Mouse (Mus musculus): ENCODE results near the gene Tmem213. TPM values are rescaled to one million over a fixed set of nuclear protein-coding genes. Genes with fewer than 3 reads are reported as not detected.

The Tmem213 gene
- polyA plus RNA-seq, 2 experiments = not detected

- Histone ChIP-seq H3K27ac (no peak overlapping the region), H3K9me3 (ENCODE audit: control insufficient read depth, low read length) (no peaks in the 10 kb centered on the region), H3K4me2 (ENCODE audit: low read depth) (no peak overlapping the region), H3K9ac (replicated peaks) (no peak overlapping the region), H3K4me1 (replicated peaks; ENCODE audit: control insufficient read depth in 2 of 2, insufficient read depth in 2 of 2, low read length in 1 of 2) (peaks cover 0 to 9% of the 10 kb centered on the region in 2 experiments; a peak in 2 of 4 replicates), H3K36me3 (replicated peaks; ENCODE audit: control insufficient read depth, insufficient read depth, low read depth) (no peaks in the 10 kb centered on the region), H3K27me3 (ENCODE audit: control insufficient read depth, insufficient read depth, low read length) (no peaks in the 10 kb centered on the region), H3K4me3 (ENCODE audit: insufficient read depth in 1 of 2, low read depth in 2 of 2, low read length in 2 of 2) (no peak overlapping the region)
- ATAC-seq (ENCODE audit: insufficient read depth) (no peak), DNase-seq (ENCODE audit: low read depth in 3 of 3, low spot score in 3 of 3) (no peak)
- 73% methylated on average over 7 of the region's 7 CpGs for WGBS (ENCODE audit: insufficient replicate concordance)
- TF ChIP-seq EP300 (IDR thresholded peaks at IDR 0.05; ENCODE audit: low read depth) = no peak
- no peak for TF ChIP-seq CTCF (IDR thresholded peaks at IDR 0.05; ENCODE audit: low read depth)
Observed at GRCm38 (mm10) chr6:38102216-38102795, 6.7 kb upstream of the Tmem213 start.

GRCm38 (mm10) chr6:38103775-38104174 is 5.3 kb upstream of the Tmem213 start:
- no peak for TF ChIP-seq EP300 (IDR thresholded peaks at IDR 0.05; ENCODE audit: low read depth)
- TF ChIP-seq CTCF (IDR thresholded peaks at IDR 0.05; ENCODE audit: low read depth) = no peak
- Histone ChIP-seq H3K4me1 (replicated peaks; ENCODE audit: control insufficient read depth in 2 of 2, insufficient read depth in 2 of 2, low read length in 1 of 2) (peaks cover 0 to 9% of the 10 kb centered on the region in 2 experiments; a peak in 2 of 4 replicates), H3K4me3 (ENCODE audit: insufficient read depth in 1 of 2, low read depth in 2 of 2, low read length in 2 of 2) (no peak overlapping the region), H3K4me2 (ENCODE audit: low read depth) (no peak overlapping the region), H3K27ac (no peak overlapping the region), H3K9ac (replicated peaks) (no peak overlapping the region), H3K27me3 (ENCODE audit: control insufficient read depth, insufficient read depth, low read length) (no peaks in the 10 kb centered on the region), H3K9me3 (ENCODE audit: control insufficient read depth, low read length) (no peaks in the 10 kb centered on the region), H3K36me3 (replicated peaks; ENCODE audit: control insufficient read depth, insufficient read depth, low read depth) (no peaks in the 10 kb centered on the region)
- 18% methylated on average over 6 of the region's 6 CpGs for WGBS (ENCODE audit: insufficient replicate concordance)
- DNase-seq (ENCODE audit: low read depth in 3 of 3, low spot score in 3 of 3) (no peak), ATAC-seq (ENCODE audit: insufficient read depth) (peak; percentile 64; the same call in 1 of the 2 replicates)

GRCm38 (mm10) chr6:38105924-38106323 is 3.1 kb upstream of the Tmem213 start:
- no peak overlapping the region for H3K9ac ChIP-seq (replicated peaks)
- H3K4me1 ChIP-seq (replicated peaks; ENCODE audit: control insufficient read depth in 2 of 2, insufficient read depth in 2 of 2, low read length in 1 of 2) = peaks cover 0 to 9% of the 10 kb centered on the region in 2 experiments; a peak in 2 of 4 replicates
- TF ChIP-seq EP300 (IDR thresholded peaks at IDR 0.05; ENCODE audit: low read depth) (no peak), CTCF (IDR thresholded peaks at IDR 0.05; ENCODE audit: low read depth) (no peak)
- no peak for DNase-seq (ENCODE audit: low read depth in 3 of 3, low spot score in 3 of 3)
- no peak overlapping the region for H3K4me3 ChIP-seq (ENCODE audit: insufficient read depth in 1 of 2, low read depth in 2 of 2, low read length in 2 of 2)
- ATAC-seq (ENCODE audit: insufficient read depth) = no peak
- WGBS (ENCODE audit: insufficient replicate concordance) = 75% methylated on average over 9 of the region's 9 CpGs
- H3K27ac ChIP-seq = no peak overlapping the region
- H3K27me3 ChIP-seq (ENCODE audit: control insufficient read depth, insufficient read depth, low read length) = no peaks in the 10 kb centered on the region
- no peaks in the 10 kb centered on the region for H3K9me3 ChIP-seq (ENCODE audit: control insufficient read depth, low read length)
- no peaks in the 10 kb centered on the region for H3K36me3 ChIP-seq (replicated peaks; ENCODE audit: control insufficient read depth, insufficient read depth, low read depth)
- H3K4me2 ChIP-seq (ENCODE audit: low read depth) = no peak overlapping the region

GRCm38 (mm10) chr6:38108449-38108848 is 606 bp upstream of the Tmem213 start:
- TF ChIP-seq EP300 (IDR thresholded peaks at IDR 0.05; ENCODE audit: low read depth) (no peak), CTCF (IDR thresholded peaks at IDR 0.05; ENCODE audit: low read depth) (no peak)
- H3K9ac ChIP-seq (replicated peaks) = no peak overlapping the region
- DNase-seq (ENCODE audit: low read depth in 3 of 3, low spot score in 3 of 3) (no peak), ATAC-seq (ENCODE audit: insufficient read depth) (no peak)
- no peak overlapping the region for H3K4me2 ChIP-seq (ENCODE audit: low read depth)
- H3K4me1 ChIP-seq (replicated peaks; ENCODE audit: control insufficient read depth in 2 of 2, insufficient read depth in 2 of 2, low read length in 1 of 2) = peaks cover 0 to 9% of the 10 kb centered on the region in 2 experiments; a peak in 2 of 4 replicates
- no peak overlapping the region for H3K4me3 ChIP-seq (ENCODE audit: insufficient read depth in 1 of 2, low read depth in 2 of 2, low read length in 2 of 2)
- H3K27me3 ChIP-seq (ENCODE audit: control insufficient read depth, insufficient read depth, low read length) = no peaks in the 10 kb centered on the region
- H3K36me3 ChIP-seq (replicated peaks; ENCODE audit: control insufficient read depth, insufficient read depth, low read depth) = no peaks in the 10 kb centered on the region
- 85% methylated on average over 5 of the region's 5 CpGs for WGBS (ENCODE audit: insufficient replicate concordance)
- H3K9me3 ChIP-seq (ENCODE audit: control insufficient read depth, low read length) = no peaks in the 10 kb centered on the region
- H3K27ac ChIP-seq = no peak overlapping the region

GRCm38 (mm10) chr6:38109871-38110270 is 816 bp downstream of the Tmem213 start:
- Histone ChIP-seq H3K4me3 (ENCODE audit: insufficient read depth in 1 of 2, low read depth in 2 of 2, low read length in 2 of 2) (no peak overlapping the region), H3K9me3 (ENCODE audit: control insufficient read depth, low read length) (no peaks in the 10 kb centered on the region), H3K27ac (no peak overlapping the region), H3K9ac (replicated peaks) (no peak overlapping the region), H3K36me3 (replicated peaks; ENCODE audit: control insufficient read depth, insufficient read depth, low read depth) (no peaks in the 10 kb centered on the region), H3K4me1 (replicated peaks; ENCODE audit: control insufficient read depth in 2 of 2, insufficient read depth in 2 of 2, low read length in 1 of 2) (no peaks in the 10 kb centered on the region), H3K4me2 (ENCODE audit: low read depth) (no peak overlapping the region), H3K27me3 (ENCODE audit: control insufficient read depth, insufficient read depth, low read length) (no peaks in the 10 kb centered on the region)
- 15% methylated on average over 9 of the region's 9 CpGs for WGBS (ENCODE audit: insufficient replicate concordance)
- TF ChIP-seq EP300 (IDR thresholded peaks at IDR 0.05; ENCODE audit: low read depth) = no peak
- TF ChIP-seq CTCF (IDR thresholded peaks at IDR 0.05; ENCODE audit: low read depth) = no peak
- DNase-seq (ENCODE audit: low read depth in 3 of 3, low spot score in 3 of 3) (no peak), ATAC-seq (ENCODE audit: insufficient read depth) (no peak)
